Mouse (Mus musculus): ENCODE data around the gene Cbarp. TPM values are rescaled to one million over a fixed set of nuclear protein-coding genes. Genes with fewer than 3 reads are reported as not detected.

The Cbarp gene
- polyA plus RNA-seq, 1 experiment from 2014 or later: 4.0 TPM

- peak overlapping the region; percentile 85 for H3K4me3 ChIP-seq
- H3K27ac ChIP-seq: peak overlapping the region; percentile 94
- H3K4me1 ChIP-seq: peaks cover 74% of the 10 kb centered on the region
- WGBS: under 1% methylated on average over 15 of the region's 15 CpGs
- H3K27me3 ChIP-seq (ENCODE audit: insufficient read depth, poor library complexity, severe bottlenecking): peaks cover 17% of the 10 kb centered on the region
- no peak for DNase-seq (ENCODE audit: low spot score)
- H3K36me3 ChIP-seq: peaks cover 38% of the 10 kb centered on the region
- no peaks in the 10 kb centered on the region for H3K9me3 ChIP-seq
Measured at GRCm38 (mm10) chr10:80142530-80142925, 1.9 kb upstream of the Cbarp start.

GRCm38 (mm10) chr10:80141786-80142529, 1.3 kb upstream of the Cbarp start:
- Histone ChIP-seq H3K27me3 (ENCODE audit: insufficient read depth, poor library complexity, severe bottlenecking) (peaks cover 23% of the 10 kb centered on the region), H3K36me3 (peaks cover 38% of the 10 kb centered on the region), H3K9me3 (no peaks in the 10 kb centered on the region), H3K4me1 (peaks cover 74% of the 10 kb centered on the region), H3K4me3 (peak overlapping the region; percentile 85), H3K27ac (peak overlapping the region; percentile 94)
- DNase-seq (ENCODE audit: low spot score): peak; percentile 99
- WGBS: under 1% methylated on average over 43 of the region's 43 CpGs

- DNase-seq (ENCODE audit: low spot score): peak; percentile 98
- H3K27me3 ChIP-seq (ENCODE audit: insufficient read depth, poor library complexity, severe bottlenecking): peaks cover 30% of the 10 kb centered on the region
- peak overlapping the region; percentile 94 for H3K27ac ChIP-seq
- WGBS: under 1% methylated on average over 29 of the region's 29 CpGs
- no peaks in the 10 kb centered on the region for H3K9me3 ChIP-seq
- peak overlapping the region; percentile 85 for H3K4me3 ChIP-seq
- peaks cover 74% of the 10 kb centered on the region for H3K4me1 ChIP-seq
- H3K36me3 ChIP-seq: peaks cover 31% of the 10 kb centered on the region
Measured at GRCm38 (mm10) chr10:80141243-80141642, 608 bp upstream of the Cbarp start.

- H3K27ac ChIP-seq: 0 out of 2 replicates have a peak overlapping the region, but pooled peaks have one; percentile 87
- H3K4me3 ChIP-seq: no peak overlapping the region
- H3K9me3 ChIP-seq: no peaks in the 10 kb centered on the region
- H3K36me3 ChIP-seq: peaks cover 28% of the 10 kb centered on the region
- peaks cover 66% of the 10 kb centered on the region for H3K4me1 ChIP-seq
- WGBS: 74% methylated on average over 11 of the region's 11 CpGs
- no peak for DNase-seq (ENCODE audit: low spot score)
- peaks cover 41% of the 10 kb centered on the region for H3K27me3 ChIP-seq (ENCODE audit: insufficient read depth, poor library complexity, severe bottlenecking)
Measured at GRCm38 (mm10) chr10:80139975-80140665, 515 bp downstream of the Cbarp start.

GRCm38 (mm10) chr10:80139439-80139775, 1.2 kb downstream of the Cbarp start:
- peaks cover 64% of the 10 kb centered on the region for H3K4me1 ChIP-seq
- no peak for DNase-seq (ENCODE audit: low spot score)
- H3K27ac ChIP-seq: peak overlapping the region; percentile 87
- no peaks in the 10 kb centered on the region for H3K9me3 ChIP-seq
- H3K27me3 ChIP-seq (ENCODE audit: insufficient read depth, poor library complexity, severe bottlenecking): peaks cover 48% of the 10 kb centered on the region
- H3K36me3 ChIP-seq: peaks cover 25% of the 10 kb centered on the region
- H3K4me3 ChIP-seq: peak overlapping the region; percentile 83
- WGBS: 2% methylated on average over 10 of the region's 10 CpGs

GRCm38 (mm10) chr10:80138553-80139438, 1.8 kb downstream of the Cbarp start, which contains the start of gene Atp5d:
TSS of gene Atp5d (plus strand) at chr10:80138632.
- peaks cover 55% of the 10 kb centered on the region for H3K27me3 ChIP-seq (ENCODE audit: insufficient read depth, poor library complexity, severe bottlenecking)
- peaks cover 63% of the 10 kb centered on the region for H3K4me1 ChIP-seq
- H3K4me3 ChIP-seq: peak within 1 kb of the TSS; percentile 83
- DNase-seq (ENCODE audit: low spot score): no peak
- 1% methylated on average over 92 of the region's 94 CpGs for WGBS
- peaks cover 25% of the 10 kb centered on the region for H3K36me3 ChIP-seq
- peak within 1 kb of the TSS; percentile 87 for H3K27ac ChIP-seq
- H3K9me3 ChIP-seq: no peaks in the 10 kb centered on the region

GRCm38 (mm10) chr10:80137626-80138552, 2.7 kb downstream of the Cbarp start:
- WGBS: 4% methylated on average over 29 of the region's 33 CpGs
- no peaks in the 10 kb centered on the region for H3K9me3 ChIP-seq
- peaks cover 63% of the 10 kb centered on the region for H3K4me1 ChIP-seq
- H3K27ac ChIP-seq: peak overlapping the region; percentile 87
- peaks cover 58% of the 10 kb centered on the region for H3K27me3 ChIP-seq (ENCODE audit: insufficient read depth, poor library complexity, severe bottlenecking)
- DNase-seq (ENCODE audit: low spot score): no peak
- H3K36me3 ChIP-seq: peaks cover 21% of the 10 kb centered on the region; the same call in 1 of the 2 replicates
- peak overlapping the region; percentile 83 for H3K4me3 ChIP-seq

GRCm38 (mm10) chr10:80136952-80137625, 3.5 kb downstream of the Cbarp start:
- Histone ChIP-seq H3K36me3 (peaks cover 28% of the 10 kb centered on the region), H3K27ac (peak overlapping the region; percentile 67; the same call in 1 of the 2 replicates), H3K9me3 (no peaks in the 10 kb centered on the region), H3K4me3 (peak overlapping the region; percentile 83), H3K4me1 (peaks cover 65% of the 10 kb centered on the region), H3K27me3 (ENCODE audit: insufficient read depth, poor library complexity, severe bottlenecking) (peaks cover 65% of the 10 kb centered on the region)
- no peak for DNase-seq (ENCODE audit: low spot score)
- WGBS: 4% methylated on average over 29 of the region's 29 CpGs

- H3K4me1 ChIP-seq: peaks cover 69% of the 10 kb centered on the region
- WGBS: 13% methylated on average over 43 of the region's 49 CpGs
- peak overlapping the region; percentile 67 for H3K27ac ChIP-seq
- no peak for DNase-seq (ENCODE audit: low spot score)
- peak overlapping the region; percentile 83 for H3K4me3 ChIP-seq
- no peaks in the 10 kb centered on the region for H3K9me3 ChIP-seq
- peaks cover 69% of the 10 kb centered on the region for H3K27me3 ChIP-seq (ENCODE audit: insufficient read depth, poor library complexity, severe bottlenecking)
- H3K36me3 ChIP-seq: peaks cover 36% of the 10 kb centered on the region
Measured at GRCm38 (mm10) chr10:80136179-80136951, 4.3 kb downstream of the Cbarp start.

- Histone ChIP-seq H3K27me3 (ENCODE audit: insufficient read depth, poor library complexity, severe bottlenecking) (peaks cover 69% of the 10 kb centered on the region), H3K4me3 (no peak overlapping the region), H3K36me3 (peaks cover 43% of the 10 kb centered on the region), H3K4me1 (peaks cover 69% of the 10 kb centered on the region), H3K9me3 (no peaks in the 10 kb centered on the region), H3K27ac (no peak overlapping the region)
- no peak for DNase-seq (ENCODE audit: low spot score)
- WGBS: 90% methylated on average over 1 of the region's 1 CpGs
Measured at GRCm38 (mm10) chr10:80135641-80136040, 5.0 kb downstream of the Cbarp start.

- Histone ChIP-seq H3K36me3 (peaks cover 48% of the 10 kb centered on the region), H3K27me3 (ENCODE audit: insufficient read depth, poor library complexity, severe bottlenecking) (peaks cover 69% of the 10 kb centered on the region)
- WGBS: 80% methylated on average over 10 of the region's 10 CpGs
Measured at GRCm38 (mm10) chr10:80135161-80135560, 5.5 kb downstream of the Cbarp start.

More at GRCm38 (mm10) chr10:80135161-80135560, 5.5 kb downstream of the Cbarp start:
- H3K4me3 ChIP-seq: no peak overlapping the region
- H3K9me3 ChIP-seq: no peaks in the 10 kb centered on the region
- no peak overlapping the region for H3K27ac ChIP-seq
- H3K4me1 ChIP-seq: peaks cover 72% of the 10 kb centered on the region
- no peak for DNase-seq (ENCODE audit: low spot score)
